Mouse (Mus musculus) lung, postnatal 0 days (tissue): ENCODE results near the gene Bnc2. TPM values are rescaled to one million over a fixed set of nuclear protein-coding genes. Genes with fewer than 3 reads are reported as not detected.

Source experiments
- ATAC-seq: fragments of 200-750 bp; cut with Nextera tagmentation; 2 replicates; pipeline ENCODE4 v1.8.0; 2017; ENCODE audit warnings: moderate library complexity
- DNase-seq: peaks from one replicate; pipeline ENCODE4 v3.0.0-alpha.2; 2016; ENCODE audit warnings: low spot score
- H3K27ac ChIP-seq: fragments of 300-500 bp; sonication (generic); 2 replicates; pipeline ENCODE4 v1.5.1; 2014; ENCODE audit warnings: antibody characterized with exemption, mild to moderate bottlenecking, low read length, mixed read lengths
- H3K27me3 ChIP-seq: fragments of 300-500 bp; sonication (generic); replicated peaks from 2 replicates; pipeline ENCODE4 v1.6.1; 2014; ENCODE audit warnings: low read length, mixed read lengths; ENCODE audit not compliant: insufficient read depth
- H3K36me3 ChIP-seq: fragments of 300-500 bp; sonication (generic); 2 replicates; pipeline ENCODE4 v1.6.1; 2014; ENCODE audit warnings: low read length, mixed read lengths; ENCODE audit not compliant: insufficient read depth
- H3K4me1 ChIP-seq: fragments of 300-500 bp; sonication (generic); 2 replicates; pipeline ENCODE4 v1.6.1; 2014; ENCODE audit warnings: antibody characterized with exemption, low read depth, low read length, mixed read lengths; ENCODE audit not compliant: insufficient read depth
- H3K4me2 ChIP-seq: fragments of 300-500 bp; sonication (generic); replicated peaks from 2 replicates; pipeline ENCODE4 v1.6.1; 2014; ENCODE audit warnings: low read depth, mild to moderate bottlenecking, low read length, moderate library complexity, mixed read lengths
- H3K4me3 ChIP-seq: fragments of 300-500 bp; sonication (generic); 2 replicates; pipeline ENCODE4 v1.5.1; 2014; ENCODE audit warnings: low read depth, low read length
- H3K9ac ChIP-seq: fragments of 300-500 bp; sonication (generic); replicated peaks from 2 replicates; pipeline ENCODE4 v1.6.1; 2014; ENCODE audit warnings: low read depth, mild to moderate bottlenecking
- H3K9me3 ChIP-seq: fragments of 300-500 bp; sonication (generic); 2 replicates; pipeline ENCODE4 v1.6.1; 2016; ENCODE audit warnings: low read length, mixed read lengths
- CTCF ChIP-seq: IDR thresholded peaks from 2 replicates; pipeline ENCODE4 v1.5.1; 2016; ENCODE audit warnings: antibody characterized with exemption, mild to moderate bottlenecking
- EP300 ChIP-seq: IDR thresholded peaks from 2 replicates; pipeline ENCODE4 v1.6.1; 2016; ENCODE audit warnings: antibody characterized with exemption, mild to moderate bottlenecking, control low read depth
- WGBS: fragments of 180-500 bp; shearing (Covaris S2); extraction: QIAGEN DNeasy Blood & Tissue Kit; methylation state at CpG from one replicate; pipeline ENCODE4 v1.1.7; 2014; 5-methylcytosine and 5-hydroxymethylcytosine counted together
- polyA plus RNA-seq: library from polyadenylated mRNA; unstranded; fragments of >200 nt; fragmentation: Nextera tagmentation; extraction: Ambion mirVana; gene quantifications from 2 replicates; pipeline ENCODE4 v1.2.1, GENCODE M21; 2015

The Bnc2 gene
- polyA plus RNA-seq, 1 experiment from 2014 or later: 1.9 TPM

DNA sequence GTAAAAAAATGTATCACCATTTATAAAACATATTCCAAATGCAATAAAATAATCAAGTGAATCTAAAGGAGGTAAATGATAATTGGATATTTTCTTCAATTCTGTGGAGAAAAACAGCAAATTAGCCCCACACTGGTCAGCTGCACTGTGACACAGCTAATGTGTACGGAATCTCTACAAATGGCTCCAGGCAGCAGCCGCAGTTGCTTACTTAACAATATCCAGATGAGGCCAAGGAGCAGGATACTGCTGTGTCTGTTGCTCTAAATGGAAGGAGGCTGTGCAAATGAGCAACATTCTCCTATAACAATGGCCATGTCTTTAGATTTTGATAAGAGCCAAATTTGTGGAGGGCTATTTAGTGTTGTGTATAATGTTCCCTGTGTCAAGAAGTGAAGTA, 316.9 kb downstream of the Bnc2 start:
- WGBS: 77% methylated on average over 2 of the region's 2 CpGs
- ATAC-seq (no peak), DNase-seq (no peak)
- H3K9ac ChIP-seq: no peak overlapping the region
- H3K9me3 ChIP-seq: no peaks in the 10 kb centered on the region
- no peaks in the 10 kb centered on the region for H3K4me1 ChIP-seq
- no peak overlapping the region for H3K4me3 ChIP-seq
- no peaks in the 10 kb centered on the region for H3K36me3 ChIP-seq
- H3K4me2 ChIP-seq: no peak overlapping the region
- no peak for TF ChIP-seq CTCF
- no peak for TF ChIP-seq EP300
- no peaks in the 10 kb centered on the region for H3K27me3 ChIP-seq
- no peak overlapping the region for H3K27ac ChIP-seq

GRCm38 (mm10) chr4:84357382-84357781, 317.7 kb downstream of the Bnc2 start:
- no peak for ATAC-seq

GRCm38 (mm10) chr4:84356468-84357153, 318.5 kb downstream of the Bnc2 start:
- Histone ChIP-seq H3K27ac (no peak overlapping the region), H3K9ac (no peak overlapping the region), H3K4me1 (no peaks in the 10 kb centered on the region), H3K27me3 (no peaks in the 10 kb centered on the region), H3K4me3 (no peak overlapping the region), H3K9me3 (no peaks in the 10 kb centered on the region), H3K36me3 (no peaks in the 10 kb centered on the region), H3K4me2 (no peak overlapping the region)
- WGBS: 43% methylated on average over 8 of the region's 8 CpGs
- no peak for ATAC-seq
- no peak for DNase-seq
- no peak for TF ChIP-seq CTCF
- TF ChIP-seq EP300: no peak

More at GRCm38 (mm10) chr4:84357382-84357781, 317.7 kb downstream of the Bnc2 start:
- Histone ChIP-seq H3K9me3 (no peaks in the 10 kb centered on the region), H3K4me3 (no peak overlapping the region), H3K4me2 (no peak overlapping the region), H3K27ac (no peak overlapping the region), H3K36me3 (no peaks in the 10 kb centered on the region), H3K4me1 (no peaks in the 10 kb centered on the region), H3K27me3 (no peaks in the 10 kb centered on the region), H3K9ac (no peak overlapping the region)
- WGBS: 94% methylated on average over 1 of the region's 1 CpGs
- TF ChIP-seq CTCF (no peak), EP300 (no peak)
- DNase-seq: no peak

- 29% methylated on average over 2 of the region's 2 CpGs for WGBS
- Histone ChIP-seq H3K4me2 (no peak overlapping the region), H3K4me1 (no peaks in the 10 kb centered on the region), H3K9me3 (no peaks in the 10 kb centered on the region), H3K9ac (no peak overlapping the region), H3K27me3 (no peaks in the 10 kb centered on the region), H3K27ac (no peak overlapping the region), H3K4me3 (no peak overlapping the region), H3K36me3 (no peaks in the 10 kb centered on the region)
- ATAC-seq (no peak), DNase-seq (peak; percentile 17)
- TF ChIP-seq EP300: no peak
- TF ChIP-seq CTCF: no peak
Observed at GRCm38 (mm10) chr4:84352656-84353055, 322.4 kb downstream of the Bnc2 start.

GRCm38 (mm10) chr4:84349536-84349935, 325.5 kb downstream of the Bnc2 start:
- Histone ChIP-seq H3K9ac (no peak overlapping the region), H3K9me3 (no peaks in the 10 kb centered on the region), H3K4me1 (no peaks in the 10 kb centered on the region), H3K36me3 (no peaks in the 10 kb centered on the region), H3K27me3 (no peaks in the 10 kb centered on the region), H3K4me2 (no peak overlapping the region), H3K4me3 (no peak overlapping the region), H3K27ac (no peak overlapping the region)
- 10% methylated on average over 5 of the region's 5 CpGs for WGBS
- peak; percentile 16 for DNase-seq
- no peak for TF ChIP-seq CTCF
- no peak for TF ChIP-seq EP300
- no peak for ATAC-seq

GRCm38 (mm10) chr4:84339172-84339571, 335.9 kb downstream of the Bnc2 start:
- DNase-seq (no peak), ATAC-seq (no peak)
- Histone ChIP-seq H3K27me3 (no peaks in the 10 kb centered on the region), H3K4me2 (no peak overlapping the region), H3K4me3 (no peak overlapping the region), H3K9ac (no peak overlapping the region), H3K36me3 (no peaks in the 10 kb centered on the region), H3K9me3 (no peaks in the 10 kb centered on the region), H3K27ac (no peak overlapping the region), H3K4me1 (no peaks in the 10 kb centered on the region)
- 68% methylated on average over 4 of the region's 4 CpGs for WGBS
- TF ChIP-seq CTCF: no peak
- TF ChIP-seq EP300: no peak
